Mouse (Mus musculus): ENCODE results near the gene Blm.

The Blm gene

DNA sequence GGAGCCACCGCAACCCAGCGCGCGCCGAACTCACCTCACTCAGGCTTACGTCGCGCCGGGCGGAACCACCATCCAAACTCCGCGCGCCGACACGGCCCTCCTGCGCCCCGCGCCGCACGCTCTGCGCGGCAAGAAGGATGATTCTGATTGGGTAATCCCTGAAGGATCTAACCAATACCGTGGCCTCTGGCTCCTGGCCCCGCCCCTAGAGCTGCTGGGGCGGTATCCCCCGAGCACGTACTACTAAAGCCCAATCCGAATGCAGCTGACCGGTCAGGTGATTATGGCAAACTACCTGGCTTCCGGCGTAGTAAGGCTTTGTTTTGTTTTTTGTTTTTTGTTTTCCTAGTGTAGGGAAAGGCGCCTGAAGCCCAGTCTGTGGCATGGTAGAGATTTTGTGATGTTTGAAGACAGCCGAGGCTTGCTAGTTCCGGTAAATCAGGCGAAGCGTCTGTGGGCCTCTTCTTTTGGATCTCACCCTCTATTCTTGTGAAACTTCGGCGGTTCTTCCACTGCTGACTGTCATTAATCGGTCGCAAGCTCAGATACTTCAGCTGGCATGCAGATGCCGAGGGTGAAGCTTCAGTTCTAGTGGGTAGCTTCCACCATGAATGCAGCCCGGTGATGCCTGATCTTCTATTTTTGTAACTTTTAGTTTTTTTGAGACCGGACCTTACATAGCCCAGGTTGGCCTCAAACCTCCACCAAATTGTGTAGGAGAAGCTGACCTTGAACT lies at the start of gene Blm:
Gene Blm (minus strand): TSS at position 111 of the 736 bp plus-strand sequence.
- DNase-seq = peak; percentile 96

- DNase-seq = peak; percentile 56
These were observed 49.1 kb upstream of the Blm start for GRCm38 (mm10) chr7:80583981-80584380.

- DNase-seq = peak; percentile 44
These were observed 48.0 kb upstream of the Blm start for GRCm38 (mm10) chr7:80582821-80583451.

DNA sequence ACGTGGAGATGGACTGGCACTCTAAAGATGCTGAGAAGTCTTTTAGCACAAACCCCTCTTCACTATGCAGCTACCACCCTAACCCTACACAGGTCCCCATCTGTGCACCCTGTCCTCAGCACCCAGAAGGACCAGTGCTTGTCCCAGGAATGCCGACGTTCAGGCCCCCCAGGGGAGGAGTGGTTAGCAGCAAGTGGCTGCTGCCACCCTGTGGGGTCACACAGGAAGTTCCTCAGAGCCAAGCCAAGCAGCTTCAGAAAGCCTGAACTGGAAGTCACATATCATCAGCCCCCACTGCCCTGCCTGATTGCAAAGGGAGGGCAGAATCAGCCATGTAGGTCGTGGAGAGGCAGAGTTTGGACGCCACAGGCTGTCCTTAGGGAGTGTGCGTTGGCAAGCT lies 45.4 kb upstream of the Blm start:
- DNase-seq = peak; percentile 29

GRCm38 (mm10) chr7:80577417-80577980 lies 42.6 kb upstream of the Blm start:
- DNase-seq = no peak

- DNase-seq = no peak
These were observed 41.7 kb upstream of the Blm start for GRCm38 (mm10) chr7:80576626-80577025.

DNA sequence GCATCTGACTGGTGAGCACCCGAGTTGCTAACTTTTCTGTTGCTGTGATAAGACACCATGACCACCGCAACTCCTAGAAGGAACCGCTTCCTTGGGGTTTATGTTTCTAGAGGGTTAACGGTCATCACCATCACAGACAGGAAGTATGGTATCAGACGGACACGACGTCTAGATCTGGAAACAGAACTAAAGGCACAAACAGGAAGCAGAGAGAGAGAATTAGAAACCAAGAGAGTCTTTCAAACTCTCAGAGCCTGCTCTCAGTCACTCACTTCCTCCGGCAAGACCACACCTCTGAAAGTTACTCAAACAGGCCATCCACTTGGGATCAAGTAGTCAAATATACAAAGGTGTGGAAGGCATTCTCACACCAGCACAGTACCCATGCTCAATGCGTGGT lies 40.8 kb upstream of the Blm start:
- DNase-seq = no peak

DNA sequence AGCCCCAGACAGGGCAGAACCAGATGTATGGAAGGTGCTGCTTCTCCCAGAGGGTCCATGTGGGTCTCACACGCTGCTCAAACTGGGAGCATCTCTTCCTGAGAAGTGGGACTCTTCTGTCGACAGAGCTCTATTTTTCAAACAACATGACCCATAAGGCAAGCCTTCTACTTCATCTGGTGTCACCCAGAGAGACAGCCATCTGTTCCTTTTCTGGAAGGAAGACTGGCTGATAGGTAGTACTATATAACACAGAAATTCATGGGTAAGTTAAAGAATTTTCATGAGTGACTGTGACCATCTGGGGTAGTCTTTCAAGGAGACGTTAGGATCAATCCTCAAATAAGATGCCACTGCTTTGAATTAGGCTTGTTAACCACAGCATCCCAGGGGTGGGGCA lies 38.2 kb upstream of the Blm start:
- no peak for DNase-seq

GRCm38 (mm10) chr7:80567982-80568381 lies 33.1 kb upstream of the Blm start:
- DNase-seq = no peak

- no peak for DNase-seq
These were observed 27.0 kb upstream of the Blm start for GRCm38 (mm10) chr7:80561931-80562330.

DNA sequence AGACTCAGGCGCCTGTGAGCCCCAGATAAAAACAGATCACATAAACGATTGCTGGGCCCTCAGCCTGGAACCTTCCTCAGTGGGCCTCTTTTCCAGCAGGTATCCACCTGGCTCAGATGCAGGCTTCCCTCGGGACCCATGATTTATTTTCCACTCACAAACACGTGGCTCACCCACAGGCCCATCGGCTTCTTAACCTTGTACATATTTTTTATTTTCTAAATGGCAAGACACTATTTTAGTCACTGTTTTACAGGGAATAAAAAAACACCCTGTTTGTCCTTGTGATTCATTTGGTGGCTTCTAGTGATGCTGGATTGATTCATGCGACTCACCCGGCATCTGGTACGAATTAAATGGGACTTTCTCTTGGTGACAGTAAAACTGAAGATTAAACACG lies 26.4 kb upstream of the Blm start:
- DNase-seq = no peak

- DNase-seq = no peak
These were observed 23.7 kb upstream of the Blm start for GRCm38 (mm10) chr7:80558572-80558971.

GRCm38 (mm10) chr7:80558101-80558500 lies 23.2 kb upstream of the Blm start:
- DNase-seq = no peak

GRCm38 (mm10) chr7:80557161-80557560 lies 22.2 kb upstream of the Blm start:
- DNase-seq = peak; percentile 18

GRCm38 (mm10) chr7:80556166-80556565 lies 21.2 kb upstream of the Blm start:
- DNase-seq = peak; percentile 25

- no peak for DNase-seq
These were observed 20.2 kb upstream of the Blm start for GRCm38 (mm10) chr7:80555146-80555545.

DNA sequence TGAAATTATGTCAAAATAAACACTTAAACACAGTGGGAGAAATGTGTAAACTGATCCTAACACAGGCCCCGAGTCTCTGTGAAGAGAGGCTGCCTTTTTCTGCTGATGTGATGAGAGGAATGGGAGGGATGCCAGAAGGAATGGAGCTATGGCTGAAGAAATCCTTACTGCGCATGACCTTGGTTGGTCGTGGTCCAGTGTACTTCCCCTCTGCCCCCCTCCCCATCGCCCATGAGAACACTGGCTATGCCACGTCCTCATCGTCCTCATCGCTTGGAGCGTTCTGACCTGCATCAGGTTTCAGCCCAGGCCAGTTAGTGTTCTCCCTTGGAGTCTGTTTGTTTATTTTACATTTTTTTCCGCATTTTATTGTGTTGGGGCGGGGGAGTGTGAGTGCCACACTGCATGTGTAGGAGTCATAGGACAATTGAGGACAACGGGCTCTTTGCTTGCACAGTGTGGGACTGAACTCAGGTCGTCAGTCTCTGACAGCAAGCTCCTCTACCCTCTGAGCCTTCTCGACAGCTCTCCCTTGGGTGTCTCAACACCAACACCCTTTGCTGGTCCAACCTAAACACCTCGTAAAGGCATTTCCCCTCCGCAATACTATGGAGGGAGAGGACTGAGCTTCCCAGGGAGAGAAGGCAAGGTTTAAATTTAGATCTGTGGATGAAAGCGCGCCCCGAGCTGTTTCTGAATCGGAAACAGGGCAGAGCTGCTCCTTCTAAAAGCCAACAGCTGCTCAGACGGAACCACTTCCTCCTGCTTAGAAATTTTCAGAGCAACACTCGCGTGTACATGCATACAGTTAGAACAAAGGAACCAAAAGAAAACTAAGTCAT lies 19.5 kb upstream of the Blm start:
- peak; percentile 6 for DNase-seq

DNA sequence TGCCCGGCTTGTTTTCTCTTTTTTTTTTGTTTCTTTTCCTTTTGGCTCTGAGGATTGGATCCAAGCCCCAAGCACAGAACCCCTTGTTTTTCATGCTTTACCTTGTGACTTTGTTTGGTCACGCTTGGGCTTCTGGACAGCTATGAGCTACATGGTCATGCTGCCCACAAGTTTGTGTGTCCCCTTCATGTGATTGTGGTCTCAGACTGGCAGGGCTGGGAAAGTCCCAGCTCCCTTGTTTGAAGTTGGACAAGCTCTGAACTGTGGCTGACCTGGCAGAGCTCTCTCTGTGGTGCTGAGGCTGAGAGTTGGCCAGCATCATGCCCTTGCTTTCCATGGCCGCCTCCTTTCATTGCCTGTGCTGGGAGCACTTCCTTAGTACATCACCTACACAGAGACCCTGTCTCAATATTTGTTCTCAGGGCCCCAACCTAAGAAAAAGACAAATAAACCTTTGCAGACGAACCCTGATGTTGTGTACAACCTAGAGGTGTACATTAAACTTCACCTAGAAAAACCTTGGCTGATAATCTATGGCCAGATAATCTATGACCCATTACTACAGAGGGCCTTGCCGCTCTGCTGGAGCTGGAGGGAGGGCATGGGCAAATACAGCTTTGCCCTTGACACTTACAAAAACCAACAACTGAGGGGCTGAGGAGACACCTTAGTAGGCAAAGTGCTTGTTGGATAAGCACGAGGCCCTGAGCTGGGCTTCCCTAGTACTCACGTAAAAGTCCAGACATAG lies 13.8 kb upstream of the Blm start:
- DNase-seq = no peak

DNA sequence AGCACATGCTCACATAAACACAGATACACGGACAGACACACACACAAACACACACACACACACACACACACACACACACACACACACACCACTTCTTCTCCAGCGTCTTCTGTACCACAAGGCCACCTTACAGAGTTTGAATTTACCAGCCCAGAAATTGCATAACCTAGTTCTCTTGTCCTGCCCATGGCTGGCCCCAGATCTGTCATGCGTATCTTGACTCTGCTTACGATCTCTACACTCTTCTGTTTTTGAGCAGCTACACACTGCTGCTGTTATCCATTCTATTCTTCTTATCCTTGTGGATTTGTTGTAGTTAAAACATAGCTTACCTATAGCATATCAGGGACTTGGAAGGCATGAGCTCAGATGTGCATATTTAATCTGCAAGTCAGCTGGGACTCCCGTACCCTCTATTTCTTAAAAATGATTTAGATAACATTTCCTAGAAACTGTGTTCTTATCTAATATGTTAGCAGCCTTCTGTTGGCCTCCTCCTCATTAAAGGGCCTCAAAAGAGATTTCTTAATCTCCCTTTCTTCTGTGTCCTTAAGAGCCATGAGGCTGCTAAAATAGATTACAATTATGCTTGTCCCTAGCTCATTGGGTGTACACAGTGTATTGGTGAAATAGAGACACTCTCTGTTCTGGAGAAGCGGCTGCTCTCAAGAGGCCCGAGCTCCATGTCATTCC lies 7.4 kb upstream of the Blm start:
- no peak for DNase-seq

DNA sequence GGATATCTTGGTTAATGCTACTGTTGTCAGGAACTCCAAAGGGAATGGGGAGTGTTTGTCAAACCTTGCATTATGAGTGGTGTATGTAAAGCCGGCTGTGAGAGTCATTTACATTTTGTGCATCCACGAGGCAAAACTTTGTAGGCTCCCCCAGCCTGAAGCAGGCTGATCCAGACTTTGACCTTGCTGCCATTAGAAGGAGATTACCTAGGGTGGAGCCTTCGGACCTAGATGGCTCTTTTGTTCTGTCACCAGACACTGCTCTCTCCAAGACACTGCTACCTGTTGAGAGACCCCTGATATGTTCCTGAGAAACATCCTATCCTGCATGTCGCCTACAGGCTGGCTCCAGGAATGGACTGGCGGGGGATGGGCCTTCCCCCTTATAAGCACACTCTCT lies 4.7 kb upstream of the Blm start:
- no peak for DNase-seq

GRCm38 (mm10) chr7:80534291-80535008 lies 469 bp downstream of the Blm start:
- DNase-seq = no peak

All from kidney, adult 18-20 months (tissue).